Mouse (Mus musculus) common myeloid progenitor, adult 5-6 weeks (primary cell): ENCODE results near the gene Faah. TPM values are rescaled to one million over a fixed set of nuclear protein-coding genes. Genes with fewer than 3 reads are reported as not detected.
A peak's percentile ranks its signal among the peaks of the same experiment; 100 is the strongest.

Source experiments
- ATAC-seq: replicated peaks from 2 replicates; pipeline ENCODE4 v1.8.0; 2016; ENCODE audit warnings: low read depth, mild to moderate bottlenecking, moderate TSS enrichment, inconsistent platforms; ENCODE audit not compliant: poor library complexity, severe bottlenecking
- total RNA-seq: library from RNA; stranded (forward); fragments of 200-1000, 187-1606 nt; gene quantifications from 2 replicates; pipeline ENCODE4 v1.2.3, GENCODE M21; 2017

Gene Faah
- total RNA-seq, 1 experiment from 2014 or later = 3.4 TPM

GRCm38 (mm10) chr4:115954656-115955493 lies 62.9 kb downstream of the Faah start:
- 0 out of 2 replicates have a peak, but pooled peaks have one; percentile 43 for ATAC-seq

- no peak for ATAC-seq
These were observed 64.2 kb downstream of the Faah start for GRCm38 (mm10) chr4:115953559-115953958.

- ATAC-seq = peak; percentile 71
These were observed 65.0 kb downstream of the Faah start for GRCm38 (mm10) chr4:115952758-115953157.

GRCm38 (mm10) chr4:115943669-115944314 lies 73.9 kb downstream of the Faah start:
- no peak for ATAC-seq

- no peak for ATAC-seq
These were observed 76.4 kb downstream of the Faah start for GRCm38 (mm10) chr4:115941242-115941820.

GRCm38 (mm10) chr4:115940681-115941080 lies 77.0 kb downstream of the Faah start:
- ATAC-seq = no peak

GRCm38 (mm10) chr4:115939295-115940102 lies 78.2 kb downstream of the Faah start, which contains the start of gene Dmbx1:
TSS of gene Dmbx1 (minus strand) at chr4:115939926.
- peak; percentile 46 for ATAC-seq

- ATAC-seq = no peak
These were observed 79.2 kb downstream of the Faah start for GRCm38 (mm10) chr4:115938276-115939160.

GRCm38 (mm10) chr4:115937061-115937976 lies 80.4 kb downstream of the Faah start:
- ATAC-seq = no peak

GRCm38 (mm10) chr4:115936646-115937045 lies 81.1 kb downstream of the Faah start:
- no peak for ATAC-seq

GRCm38 (mm10) chr4:115935835-115936581 lies 81.7 kb downstream of the Faah start:
- ATAC-seq = no peak

GRCm38 (mm10) chr4:115931556-115932088 lies 86.1 kb downstream of the Faah start:
- no peak for ATAC-seq

GRCm38 (mm10) chr4:115927637-115928036 lies 90.1 kb downstream of the Faah start:
- ATAC-seq = no peak

- no peak for ATAC-seq
These were observed 94.4 kb downstream of the Faah start for GRCm38 (mm10) chr4:115923262-115923880.

GRCm38 (mm10) chr4:115922688-115923087 lies 95.0 kb downstream of the Faah start:
- ATAC-seq = no peak

- no peak for ATAC-seq
These were observed 97.8 kb downstream of the Faah start for GRCm38 (mm10) chr4:115919911-115920310.
